Mouse (Mus musculus): Measurements from ENCODE around the gene Tbcd. TPM values are rescaled to one million over a fixed set of nuclear protein-coding genes. Genes with fewer than 3 reads are reported as not detected.

Gene Tbcd
- polyA plus RNA-seq, 2 experiments: 38.7 to 43.4 TPM

DNA sequence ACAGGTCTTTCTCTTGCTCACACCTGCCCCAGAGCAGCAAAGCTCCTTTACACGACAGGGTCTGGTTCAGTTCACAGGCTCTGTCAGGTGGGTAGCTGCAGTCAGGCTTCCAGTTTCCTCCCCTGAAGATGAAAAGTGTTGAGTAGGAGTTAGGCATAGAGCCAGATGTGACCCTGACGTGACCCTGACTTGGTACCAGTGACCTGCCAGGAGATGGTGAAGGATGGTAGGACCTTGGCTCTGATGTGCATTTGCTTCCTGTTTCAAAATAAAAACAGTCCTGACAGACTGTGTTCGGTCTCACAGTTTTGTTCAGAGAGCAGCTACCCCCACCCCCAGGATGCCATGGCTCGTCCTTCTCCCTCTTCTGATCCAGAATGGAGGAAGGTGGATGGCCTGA is 90.7 kb downstream of the Tbcd start:
- no peak overlapping the region for H3K4me2 ChIP-seq (replicated peaks; ENCODE audit: low read depth, low read length, severe bottlenecking)
- H3K4me3 ChIP-seq (replicated peaks; ENCODE audit: low read length): no peak overlapping the region
- no peak overlapping the region for H3K9ac ChIP-seq (ENCODE audit: low read depth, low read length, severe bottlenecking)
- peaks cover 10% of the 10 kb centered on the region for H3K36me3 ChIP-seq (ENCODE audit: control insufficient read depth, insufficient read depth, low read length)
- no peaks in the 10 kb centered on the region for H3K27me3 ChIP-seq (ENCODE audit: control insufficient read depth, insufficient read depth, low read length)
- H3K4me1 ChIP-seq (ENCODE audit: control insufficient read depth, insufficient read depth, low read length): peaks cover 12% of the 10 kb centered on the region
- no peak for TF ChIP-seq POLR2A (IDR thresholded peaks at IDR 0.05; ENCODE audit: borderline replicate concordance, extremely low read depth, insufficient read depth, insufficient read length)
- 75% methylated on average over 4 of the region's 4 CpGs for WGBS
- ATAC-seq (ENCODE audit: low FRiP score, low read depth): no peak
- no peak for DNase-seq (ENCODE audit: low spot score)
- H3K9me3 ChIP-seq (ENCODE audit: control insufficient read depth, low read length): no peaks in the 10 kb centered on the region
- no peak overlapping the region for H3K27ac ChIP-seq (replicated peaks; ENCODE audit: low read depth, low read length)

DNA sequence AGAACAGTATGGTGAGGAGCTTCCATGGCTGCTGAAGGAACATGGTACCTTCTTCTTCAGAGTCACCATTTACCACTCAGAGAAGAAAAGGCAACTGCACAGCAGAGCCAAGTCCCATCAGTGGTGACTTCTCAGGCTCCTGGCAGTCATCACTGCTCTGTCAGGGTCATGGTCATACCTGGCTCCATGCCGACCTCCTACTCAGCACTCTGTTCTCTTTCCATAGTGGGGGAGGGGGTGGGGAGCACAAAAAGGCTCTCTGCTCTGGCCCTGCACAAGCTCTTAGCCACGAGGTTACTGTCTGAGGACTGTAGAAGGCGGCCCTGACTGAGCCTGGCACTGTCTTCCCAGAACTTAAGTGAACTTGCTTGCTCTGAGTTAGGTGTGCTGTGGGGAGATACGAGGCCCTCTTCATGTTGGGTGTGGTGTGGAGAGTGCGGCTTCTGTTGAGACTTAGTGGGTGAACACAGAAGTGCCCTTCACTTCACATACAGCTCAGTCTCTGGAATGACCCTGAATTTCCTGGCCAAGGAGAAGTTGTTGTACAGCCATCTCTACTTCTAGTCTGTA is 91.6 kb downstream of the Tbcd start:
- no peak for TF ChIP-seq POLR2A (IDR thresholded peaks at IDR 0.05; ENCODE audit: borderline replicate concordance, extremely low read depth, insufficient read depth, insufficient read length)
- Histone ChIP-seq H3K27ac (replicated peaks; ENCODE audit: low read depth, low read length) (no peak overlapping the region), H3K4me3 (replicated peaks; ENCODE audit: low read length) (no peak overlapping the region), H3K9me3 (ENCODE audit: control insufficient read depth, low read length) (no peaks in the 10 kb centered on the region), H3K36me3 (ENCODE audit: control insufficient read depth, insufficient read depth, low read length) (peaks cover 10% of the 10 kb centered on the region), H3K27me3 (ENCODE audit: control insufficient read depth, insufficient read depth, low read length) (no peaks in the 10 kb centered on the region), H3K9ac (ENCODE audit: low read depth, low read length, severe bottlenecking) (no peak overlapping the region), H3K4me1 (ENCODE audit: control insufficient read depth, insufficient read depth, low read length) (peaks cover 12% of the 10 kb centered on the region), H3K4me2 (replicated peaks; ENCODE audit: low read depth, low read length, severe bottlenecking) (no peak overlapping the region)
- DNase-seq (ENCODE audit: low spot score): no peak
- 83% methylated on average over 5 of the region's 5 CpGs for WGBS
- ATAC-seq (ENCODE audit: low FRiP score, low read depth): no peak

DNA sequence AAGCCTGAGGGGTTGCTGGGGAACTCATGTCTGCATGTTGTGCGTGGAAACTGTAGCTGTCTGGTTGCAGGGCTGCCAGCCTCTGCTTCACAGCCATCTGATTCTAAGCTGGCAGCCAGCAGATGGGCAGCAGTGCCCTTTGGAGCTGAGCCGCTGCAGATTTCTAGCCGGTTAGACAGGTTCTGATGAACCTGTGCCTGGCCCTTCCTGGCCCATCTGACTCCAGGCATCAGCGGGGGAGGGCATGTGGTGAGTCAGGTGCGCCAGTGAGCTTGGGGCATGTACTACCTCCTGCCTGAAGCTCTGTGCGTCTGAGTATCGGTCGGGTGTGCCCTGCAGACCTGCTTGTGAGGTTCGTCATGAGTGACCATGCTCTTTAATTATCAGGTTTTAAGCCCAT is 92.2 kb downstream of the Tbcd start:
- H3K4me2 ChIP-seq (replicated peaks; ENCODE audit: low read depth, low read length, severe bottlenecking): no peak overlapping the region

DNA sequence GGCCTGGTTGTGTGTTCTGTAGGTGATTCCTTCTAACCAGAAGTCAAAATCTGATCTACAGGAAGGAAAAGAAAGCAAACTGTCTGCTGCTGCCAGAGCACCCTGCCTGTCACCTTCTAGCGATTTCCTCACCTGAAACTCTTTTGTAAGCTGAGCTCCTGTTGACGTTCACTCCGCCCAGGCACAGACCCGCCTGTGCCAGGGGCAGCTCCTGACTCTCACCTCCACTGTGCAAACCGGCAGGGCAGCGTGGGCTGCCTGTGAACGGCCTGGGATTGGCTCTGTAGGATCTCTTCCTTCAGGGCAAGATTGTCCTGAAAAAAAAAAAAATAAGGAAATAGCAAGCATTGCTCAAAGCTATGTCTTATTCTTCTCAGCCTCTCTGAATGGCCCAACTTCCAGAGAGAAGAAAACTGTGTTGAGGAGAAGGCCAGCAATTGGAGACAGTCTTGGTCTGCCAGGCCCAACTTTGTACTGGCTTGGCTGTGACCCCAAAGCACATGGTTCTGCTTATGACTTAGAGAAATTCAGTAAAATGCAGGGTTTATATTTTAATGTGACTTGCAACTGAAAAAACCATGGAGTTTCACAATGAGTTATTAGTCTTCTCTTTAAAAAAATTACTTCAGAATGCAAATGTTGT is 93.1 kb downstream of the Tbcd start:
- peaks cover 10% of the 10 kb centered on the region for H3K36me3 ChIP-seq (ENCODE audit: control insufficient read depth, insufficient read depth, low read length)
- H3K9ac ChIP-seq (ENCODE audit: low read depth, low read length, severe bottlenecking): no peak overlapping the region

More for the DNA sequence above, 92.2 kb downstream of the Tbcd start:
- peaks cover 10% of the 10 kb centered on the region for H3K36me3 ChIP-seq (ENCODE audit: control insufficient read depth, insufficient read depth, low read length)
- 85% methylated on average over 9 of the region's 9 CpGs for WGBS
- no peak overlapping the region for H3K9ac ChIP-seq (ENCODE audit: low read depth, low read length, severe bottlenecking)
- DNase-seq (ENCODE audit: low spot score): no peak
- ATAC-seq (ENCODE audit: low FRiP score, low read depth): no peak
- H3K4me3 ChIP-seq (replicated peaks; ENCODE audit: low read length): no peak overlapping the region
- H3K4me1 ChIP-seq (ENCODE audit: control insufficient read depth, insufficient read depth, low read length): peaks cover 13% of the 10 kb centered on the region
- no peak for TF ChIP-seq POLR2A (IDR thresholded peaks at IDR 0.05; ENCODE audit: borderline replicate concordance, extremely low read depth, insufficient read depth, insufficient read length)
- H3K27me3 ChIP-seq (ENCODE audit: control insufficient read depth, insufficient read depth, low read length): no peaks in the 10 kb centered on the region
- H3K9me3 ChIP-seq (ENCODE audit: control insufficient read depth, low read length): no peaks in the 10 kb centered on the region
- no peak overlapping the region for H3K27ac ChIP-seq (replicated peaks; ENCODE audit: low read depth, low read length)

DNA sequence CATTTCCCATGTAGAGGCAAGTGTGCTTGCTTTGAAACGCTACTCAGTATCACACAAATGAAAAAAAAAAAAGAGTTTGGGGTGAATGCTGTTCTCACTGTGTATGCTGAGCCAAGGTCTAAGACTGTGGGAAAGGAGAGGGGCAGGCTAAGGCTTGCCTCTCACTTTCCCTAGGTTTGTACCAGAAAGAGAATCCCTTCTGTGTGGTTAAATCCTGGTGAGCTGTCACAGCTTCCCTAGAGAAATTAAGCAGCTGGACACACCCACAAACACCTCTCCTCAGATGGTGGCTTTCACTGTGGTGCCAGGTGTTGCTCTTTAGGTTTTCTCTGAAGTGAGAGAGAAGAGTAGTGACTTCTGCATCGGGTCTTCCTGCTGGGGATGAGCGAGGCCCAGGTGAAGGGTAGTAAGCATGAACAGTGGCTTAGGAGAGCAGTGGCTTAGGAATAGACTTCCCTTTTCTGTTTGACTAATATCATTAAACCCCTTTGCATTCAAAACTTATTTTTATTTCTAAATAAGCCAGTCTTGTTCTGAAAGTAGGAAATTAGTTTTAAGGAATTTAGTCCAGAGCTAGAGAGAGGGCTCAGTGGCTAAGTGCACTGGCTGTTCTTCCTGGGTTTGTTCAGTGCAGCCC is 93.8 kb downstream of the Tbcd start:
- peak overlapping the region; percentile 49; the same call in 1 of the 2 replicates for H3K27ac ChIP-seq (replicated peaks; ENCODE audit: low read depth, low read length)
- no peak for TF ChIP-seq POLR2A (IDR thresholded peaks at IDR 0.05; ENCODE audit: borderline replicate concordance, extremely low read depth, insufficient read depth, insufficient read length)
- WGBS: 54% methylated on average over 3 of the region's 3 CpGs
- H3K9me3 ChIP-seq (ENCODE audit: control insufficient read depth, low read length): no peaks in the 10 kb centered on the region
- H3K27me3 ChIP-seq (ENCODE audit: control insufficient read depth, insufficient read depth, low read length): no peaks in the 10 kb centered on the region
- no peak overlapping the region for H3K4me3 ChIP-seq (replicated peaks; ENCODE audit: low read length)
- no peak overlapping the region for H3K4me2 ChIP-seq (replicated peaks; ENCODE audit: low read depth, low read length, severe bottlenecking)
- ATAC-seq (ENCODE audit: low FRiP score, low read depth): no peak
- DNase-seq (ENCODE audit: low spot score): no peak
- peaks cover 29% of the 10 kb centered on the region for H3K4me1 ChIP-seq (ENCODE audit: control insufficient read depth, insufficient read depth, low read length)
- peaks cover 10% of the 10 kb centered on the region for H3K36me3 ChIP-seq (ENCODE audit: control insufficient read depth, insufficient read depth, low read length)
- no peak overlapping the region for H3K9ac ChIP-seq (ENCODE audit: low read depth, low read length, severe bottlenecking)

More for the DNA sequence above, 93.1 kb downstream of the Tbcd start:
- peaks cover 23% of the 10 kb centered on the region for H3K4me1 ChIP-seq (ENCODE audit: control insufficient read depth, insufficient read depth, low read length)
- H3K9me3 ChIP-seq (ENCODE audit: control insufficient read depth, low read length): no peaks in the 10 kb centered on the region
- ATAC-seq (ENCODE audit: low FRiP score, low read depth): no peak
- no peak for DNase-seq (ENCODE audit: low spot score)
- no peak for TF ChIP-seq POLR2A (IDR thresholded peaks at IDR 0.05; ENCODE audit: borderline replicate concordance, extremely low read depth, insufficient read depth, insufficient read length)
- H3K27me3 ChIP-seq (ENCODE audit: control insufficient read depth, insufficient read depth, low read length): no peaks in the 10 kb centered on the region
- H3K4me3 ChIP-seq (replicated peaks; ENCODE audit: low read length): no peak overlapping the region
- no peak overlapping the region for H3K4me2 ChIP-seq (replicated peaks; ENCODE audit: low read depth, low read length, severe bottlenecking)
- WGBS: 44% methylated on average over 7 of the region's 7 CpGs
- peak overlapping the region; percentile 49 for H3K27ac ChIP-seq (replicated peaks; ENCODE audit: low read depth, low read length)
